Mouse (Mus musculus) C2C12 (cell line): ENCODE data around the gene Plekhs1. TPM values are rescaled to one million over a fixed set of nuclear protein-coding genes. Genes with fewer than 3 reads are reported as not detected.

Experiments used
- H3K27me3 ChIP-seq: one replicate; pipeline ENCODE4 v1.6.1; 2011; ENCODE audit not compliant: control insufficient read depth, insufficient read depth, insufficient read length
- H3K36me3 ChIP-seq: one replicate; pipeline ENCODE4 v1.6.1; 2011; ENCODE audit not compliant: control insufficient read depth, insufficient read depth
- H3K4me3 ChIP-seq: one replicate; pipeline ENCODE4 v1.5.1; 2011; ENCODE audit warnings: mild to moderate bottlenecking, control low read depth; ENCODE audit not compliant: poor library complexity, insufficient read depth, severe bottlenecking
- H3K79me2 ChIP-seq: one replicate; pipeline ENCODE4 v1.6.1; 2011; ENCODE audit not compliant: control insufficient read depth, insufficient read depth
- H3K79me3 ChIP-seq: one replicate; pipeline ENCODE4 v1.6.1; 2011; ENCODE audit warnings: low read depth, control low read depth
- H3ac ChIP-seq: one replicate; pipeline ENCODE3; 2011; ENCODE audit warnings: low read depth; ENCODE audit not compliant: control insufficient read depth, insufficient read length
- CEBPB ChIP-seq: IDR thresholded peaks from one replicate; pipeline ENCODE4 v1.6.1; 2011; ENCODE audit warnings: low read depth, mild to moderate bottlenecking, control low read depth, moderate library complexity
- CTCF ChIP-seq: IDR thresholded peaks from one replicate; pipeline ENCODE4 v1.5.1; 2011; ENCODE audit not compliant: control insufficient read depth, insufficient read depth, insufficient read length
- FOSL1 ChIP-seq: IDR thresholded peaks from one replicate; pipeline ENCODE4 v1.8.0; 2011; ENCODE audit warnings: mild to moderate bottlenecking, low read length; ENCODE audit not compliant: poor library complexity, insufficient read depth, severe bottlenecking
- MAX ChIP-seq: IDR thresholded peaks from one replicate; pipeline ENCODE4 v1.6.1; 2011; ENCODE audit warnings: mild to moderate bottlenecking, control low read depth
- MYOD1 ChIP-seq: IDR thresholded peaks from one replicate; pipeline ENCODE4 v1.6.1; 2011; ENCODE audit warnings: low read depth; ENCODE audit not compliant: control insufficient read depth, insufficient read length
- MYOG ChIP-seq: IDR thresholded peaks from one replicate; pipeline ENCODE4 v1.6.1; 2011; ENCODE audit not compliant: control insufficient read depth, insufficient read length; ENCODE audit errors: extremely low read depth
- USF1 ChIP-seq: IDR thresholded peaks from one replicate; pipeline ENCODE4 v1.6.1; 2011; ENCODE audit warnings: low read depth, mild to moderate bottlenecking, control low read depth, moderate library complexity
- polyA plus RNA-seq: library from polyadenylated mRNA; unstranded; fragments of >200 nt; fragmentation: generic; extraction: Trizol; gene quantifications from one replicate; pipeline ENCODE4 v1.2.1, GENCODE M21; 2012; ENCODE audit warnings: missing spikeins

Gene Plekhs1
- polyA plus RNA-seq, 1 experiment, result not detected

GRCm38 (mm10) chr19:56451867-56452266 lies 9.6 kb upstream of the Plekhs1 start:
- H3K27me3 ChIP-seq, result no peaks in the 10 kb centered on the region
- no peak overlapping the region for H3K4me3 ChIP-seq

GRCm38 (mm10) chr19:56452421-56452820 lies 9.0 kb upstream of the Plekhs1 start:
- Histone ChIP-seq H3K27me3 (no peaks in the 10 kb centered on the region), H3K36me3 (no peaks in the 10 kb centered on the region), H3ac (no peak overlapping the region), H3K79me2 (no peaks in the 10 kb centered on the region), H3K4me3 (no peak overlapping the region), H3K79me3 (no peaks in the 10 kb centered on the region)
- no peak for TF ChIP-seq MYOG
- no peak for TF ChIP-seq MYOD1
- no peak for TF ChIP-seq USF1
- TF ChIP-seq MAX, result no peak
- TF ChIP-seq CEBPB, result no peak
- no peak for TF ChIP-seq CTCF
- TF ChIP-seq FOSL1, result no peak

More at GRCm38 (mm10) chr19:56451867-56452266, 9.6 kb upstream of the Plekhs1 start:
- TF ChIP-seq FOSL1, result no peak
- no peak for TF ChIP-seq CTCF
- no peak for TF ChIP-seq CEBPB
- no peak for TF ChIP-seq MYOD1
- TF ChIP-seq MAX, result no peak
- TF ChIP-seq USF1, result peak; percentile 94
- TF ChIP-seq MYOG, result no peak
- Histone ChIP-seq H3K79me3 (no peaks in the 10 kb centered on the region), H3ac (no peak overlapping the region), H3K79me2 (no peaks in the 10 kb centered on the region), H3K36me3 (no peaks in the 10 kb centered on the region)

GRCm38 (mm10) chr19:56454862-56455261 lies 6.6 kb upstream of the Plekhs1 start:
- no peak for TF ChIP-seq MYOG
- TF ChIP-seq USF1, result no peak
- TF ChIP-seq FOSL1, result no peak
- TF ChIP-seq CTCF, result no peak
- Histone ChIP-seq H3K36me3 (no peaks in the 10 kb centered on the region), H3K4me3 (no peak overlapping the region), H3K27me3 (no peaks in the 10 kb centered on the region), H3K79me2 (no peaks in the 10 kb centered on the region), H3K79me3 (no peaks in the 10 kb centered on the region), H3ac (no peak overlapping the region)

GRCm38 (mm10) chr19:56455369-56455768 lies 6.1 kb upstream of the Plekhs1 start:
- no peaks in the 10 kb centered on the region for H3K79me2 ChIP-seq
- TF ChIP-seq CTCF (no peak), CEBPB (no peak), MYOD1 (no peak), FOSL1 (no peak), USF1 (no peak), MYOG (no peak), MAX (no peak)
- no peak overlapping the region for H3ac ChIP-seq
- no peaks in the 10 kb centered on the region for H3K79me3 ChIP-seq
- no peak overlapping the region for H3K4me3 ChIP-seq
- H3K27me3 ChIP-seq, result no peaks in the 10 kb centered on the region
- no peaks in the 10 kb centered on the region for H3K36me3 ChIP-seq

- Histone ChIP-seq H3K36me3 (no peaks in the 10 kb centered on the region), H3K27me3 (no peaks in the 10 kb centered on the region), H3ac (no peak overlapping the region), H3K79me2 (no peaks in the 10 kb centered on the region), H3K79me3 (no peaks in the 10 kb centered on the region), H3K4me3 (no peak overlapping the region)
- TF ChIP-seq FOSL1, result no peak
- no peak for TF ChIP-seq CTCF
- TF ChIP-seq CEBPB, result no peak
- TF ChIP-seq MAX, result no peak
- no peak for TF ChIP-seq MYOD1
- TF ChIP-seq MYOG, result no peak
- no peak for TF ChIP-seq USF1
These were observed 3.9 kb upstream of the Plekhs1 start for GRCm38 (mm10) chr19:56457569-56457968.

GRCm38 (mm10) chr19:56459154-56460050 lies 2.0 kb upstream of the Plekhs1 start:
- Histone ChIP-seq H3ac (no peak overlapping the region), H3K79me3 (no peaks in the 10 kb centered on the region), H3K79me2 (no peaks in the 10 kb centered on the region), H3K4me3 (no peak overlapping the region), H3K27me3 (no peaks in the 10 kb centered on the region), H3K36me3 (no peaks in the 10 kb centered on the region)
- no peak for TF ChIP-seq MYOG
- TF ChIP-seq MAX, result no peak
- no peak for TF ChIP-seq CEBPB
- TF ChIP-seq CTCF, result no peak
- no peak for TF ChIP-seq USF1
- TF ChIP-seq FOSL1, result no peak
- TF ChIP-seq MYOD1, result no peak
